Mouse (Mus musculus) myocyte (in vitro differentiated cells): ENCODE measurements around the gene Ssrp1. TPM values are rescaled to one million over a fixed set of nuclear protein-coding genes. Genes with fewer than 3 reads are reported as not detected.
A peak's percentile ranks its signal among the peaks of the same experiment; 100 is the strongest.

ENCODE experiments used
- H3K27me3 ChIP-seq: one replicate; pipeline ENCODE4 v1.6.1; 2011; ENCODE audit not compliant: control insufficient read depth, insufficient read depth, insufficient read length
- H3K36me3 ChIP-seq: one replicate; pipeline ENCODE4 v1.6.1; 2011; ENCODE audit not compliant: control insufficient read depth, insufficient read depth
- H3K4me2 ChIP-seq: one replicate; pipeline ENCODE4 v1.6.1; 2011; ENCODE audit warnings: low read depth, control low read depth
- H3K4me3 ChIP-seq: one replicate; pipeline ENCODE4 v1.5.1; 2011; ENCODE audit warnings: mild to moderate bottlenecking, control low read depth, moderate library complexity
- H3K79me2 ChIP-seq: one replicate; pipeline ENCODE4 v1.6.1; 2011; ENCODE audit not compliant: control insufficient read depth, insufficient read depth
- H3ac ChIP-seq: one replicate; pipeline ENCODE4 v1.6.1; 2011; ENCODE audit not compliant: control insufficient read depth, insufficient read length
- CEBPB ChIP-seq: IDR thresholded peaks from 2 replicates; pipeline ENCODE4 v1.6.1; 2011; ENCODE audit warnings: mild to moderate bottlenecking, moderate library complexity; ENCODE audit not compliant: poor library complexity, insufficient read depth, severe bottlenecking
- E2F4 ChIP-seq: IDR thresholded peaks from one replicate; pipeline ENCODE4 v1.6.1; 2011; ENCODE audit warnings: mild to moderate bottlenecking, control low read depth, moderate library complexity; ENCODE audit not compliant: insufficient read depth
- MAX ChIP-seq: IDR thresholded peaks from one replicate; pipeline ENCODE4 v1.6.1; 2011; ENCODE audit warnings: low read depth, mild to moderate bottlenecking, control low read depth
- MYOD1 ChIP-seq, 3 experiments: IDR thresholded peaks; one replicate each; pipeline ENCODE4 v1.6.1; 2011; ENCODE audit warnings: control low read depth in 2 of 3, low read depth in 2 of 3, mild to moderate bottlenecking in 2 of 3, moderate library complexity in 1 of 3; ENCODE audit not compliant: insufficient read length in 2 of 3, control insufficient read depth in 1 of 3
- MYOG ChIP-seq, 3 experiments: IDR thresholded peaks; one replicate each; pipeline ENCODE4 v1.6.1; 2011; ENCODE audit warnings: control low read depth in 2 of 3, low read depth in 2 of 3, mild to moderate bottlenecking in 2 of 3; ENCODE audit not compliant: insufficient read length in 2 of 3, control insufficient read depth in 1 of 3, insufficient read depth in 1 of 3
- POLR2A ChIP-seq: IDR thresholded peaks from one replicate; pipeline ENCODE4 v1.6.1; 2011; ENCODE audit warnings: low read depth, mild to moderate bottlenecking, control low read depth, moderate library complexity; ENCODE audit not compliant: insufficient read length
- POLR2AphosphoS2 ChIP-seq: IDR thresholded peaks from one replicate; pipeline ENCODE4 v1.6.1; 2011; ENCODE audit warnings: low read depth, control low read depth; ENCODE audit not compliant: insufficient read length
- REST ChIP-seq: IDR thresholded peaks from one replicate; pipeline ENCODE4 v1.6.1; 2011; ENCODE audit warnings: mild to moderate bottlenecking, control low read depth, moderate library complexity; ENCODE audit not compliant: insufficient read depth, insufficient read length
- SRF ChIP-seq: IDR thresholded peaks from one replicate; pipeline ENCODE4 v1.6.1; 2011; ENCODE audit warnings: low read depth; ENCODE audit not compliant: control insufficient read depth, insufficient read length
- TCF12 ChIP-seq: IDR thresholded peaks from one replicate; pipeline ENCODE4 v1.6.1; 2011; ENCODE audit warnings: mild to moderate bottlenecking, control low read depth; ENCODE audit not compliant: poor library complexity, insufficient read depth, severe bottlenecking
- TCF3 ChIP-seq: IDR thresholded peaks from one replicate; pipeline ENCODE4 v1.6.1; 2011; ENCODE audit warnings: low read depth, control low read depth; ENCODE audit not compliant: insufficient read length
- USF1 ChIP-seq: IDR thresholded peaks from one replicate; pipeline ENCODE4 v1.6.1; 2011; ENCODE audit warnings: low read depth, mild to moderate bottlenecking, control low read depth, moderate library complexity
- polyA plus RNA-seq: library from polyadenylated mRNA; unstranded; fragments of >200 nt; fragmentation: generic; extraction: Trizol; gene quantifications from one replicate; pipeline ENCODE4 v1.2.1, GENCODE M21; 2012; ENCODE audit warnings: missing spikeins

Gene Ssrp1
- polyA plus RNA-seq = 123 TPM

DNA sequence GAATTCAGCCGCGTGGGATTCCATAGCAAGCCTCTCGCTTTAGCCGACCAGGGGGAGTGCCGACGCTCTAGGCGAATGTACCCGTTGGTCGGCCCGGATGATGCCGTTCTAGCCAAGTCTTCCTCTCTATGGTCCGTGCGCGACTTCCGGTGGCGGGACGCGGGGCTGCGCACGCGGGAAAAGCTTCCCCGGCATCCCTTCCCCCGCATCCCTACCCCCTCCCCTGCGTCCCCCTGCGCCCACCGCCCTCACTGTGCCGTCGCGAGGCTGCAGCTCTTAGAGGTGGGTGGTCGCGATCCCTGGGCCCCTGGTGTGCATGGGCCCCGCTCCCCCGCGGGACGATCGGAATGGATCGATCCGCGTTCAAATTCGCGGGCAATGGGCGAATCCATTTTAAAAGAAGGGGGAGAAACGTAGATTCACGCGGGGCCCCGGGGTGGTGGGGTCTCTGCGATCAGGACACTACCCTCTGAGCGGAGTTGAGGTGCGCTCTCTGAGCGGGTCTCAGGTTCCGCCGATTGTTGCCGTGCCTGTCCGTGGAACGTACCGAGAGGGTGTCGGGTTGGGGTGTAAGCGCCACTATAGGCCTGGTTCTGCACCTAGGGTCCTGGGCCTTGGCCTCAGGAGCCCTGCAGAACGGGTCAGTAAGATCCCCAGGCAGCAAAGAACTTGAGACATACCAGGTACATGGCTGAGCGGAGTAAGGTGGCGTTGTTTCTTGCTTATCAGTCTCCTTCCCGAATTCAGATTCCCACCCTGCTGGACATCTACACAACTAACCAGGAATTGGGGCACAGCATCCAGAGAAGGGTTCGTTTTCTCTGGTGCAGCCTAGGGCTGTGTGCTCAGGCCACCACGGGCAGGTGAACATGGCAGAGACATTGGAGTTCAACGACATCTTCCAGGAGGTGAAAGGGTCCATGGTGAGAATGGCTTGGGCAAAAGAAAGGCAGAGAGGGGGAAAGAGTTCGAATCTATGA lies at the start of gene Ssrp1, which contains the start of gene P2rx3:
Ssrp1 (plus strand) TSS at position 188 of the 980 bp plus-strand sequence.
P2rx3 (minus strand) TSS at position 416 of the 980 bp plus-strand sequence.
- peak within 1 kb of the TSS; percentile 74 for H3K4me3 ChIP-seq
- H3K36me3 ChIP-seq = peaks cover 28% of the 10 kb centered on the region
- peak within 1 kb of the TSS; percentile 93 for H3ac ChIP-seq
- H3K4me2 ChIP-seq = peak within 1 kb of the TSS; percentile 92
- peaks cover 25% of the 10 kb centered on the region for H3K79me2 ChIP-seq
- no peak for TF ChIP-seq REST
- no peak for TF ChIP-seq CEBPB
- TF ChIP-seq POLR2A = peak; percentile 66
- peak in 1 of 3 experiments; percentile 32 for TF ChIP-seq MYOG (IDR thresholded peaks at IDR 0.05; ENCODE audit: control insufficient read depth in 1 of 3, insufficient read depth in 1 of 3, insufficient read length in 2 of 3, low read depth in 2 of 3)
- peak; percentile 61 for TF ChIP-seq POLR2AphosphoS2
- TF ChIP-seq E2F4 = peak; percentile 81
- H3K27me3 ChIP-seq = no peaks in the 10 kb centered on the region

DNA sequence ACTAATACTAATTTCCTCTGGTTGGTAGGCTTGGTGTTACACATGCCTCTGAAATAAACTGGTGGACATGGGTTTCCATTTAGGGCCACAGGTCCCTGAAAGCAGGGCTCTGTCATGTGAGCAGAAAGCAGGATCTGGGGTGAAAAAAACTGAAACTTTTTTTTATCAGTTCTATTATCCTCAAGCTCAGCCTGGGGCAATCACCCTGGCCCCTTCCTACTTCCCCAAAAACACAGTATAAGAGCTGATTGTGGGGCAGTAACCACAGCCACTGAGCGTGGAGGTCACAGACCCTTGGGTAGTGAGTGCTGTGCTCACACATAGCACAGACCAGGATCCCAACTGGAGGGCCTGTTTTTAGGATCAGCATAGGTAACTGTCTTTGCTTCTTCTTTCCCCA lies 49.1 kb upstream of the Ssrp1 start, which contains the start of gene Prg3:
Prg3 (plus strand) TSS at position 286 of the 400 bp plus-strand sequence.
- H3K4me3 ChIP-seq = no peak within 1 kb of the TSS
- no peak for TF ChIP-seq CEBPB
- no peak for TF ChIP-seq USF1
- TF ChIP-seq TCF12 = no peak
- no peak for TF ChIP-seq TCF3
- TF ChIP-seq MAX = no peak
- no peak for TF ChIP-seq MYOG (IDR thresholded peaks at IDR 0.05; ENCODE audit: control insufficient read depth in 1 of 3, insufficient read depth in 1 of 3, insufficient read length in 2 of 3, low read depth in 2 of 3)
- TF ChIP-seq MYOD1 (IDR thresholded peaks at IDR 0.05; ENCODE audit: control insufficient read depth in 1 of 3, insufficient read length in 2 of 3, low read depth in 2 of 3) = no peak
- no peak for TF ChIP-seq E2F4
- TF ChIP-seq POLR2AphosphoS2 = no peak
- TF ChIP-seq SRF = no peak
- no peaks in the 10 kb centered on the region for H3K36me3 ChIP-seq
- peaks cover 27% of the 10 kb centered on the region for H3K27me3 ChIP-seq
- H3ac ChIP-seq = no peak within 1 kb of the TSS
- no peaks in the 10 kb centered on the region for H3K79me2 ChIP-seq
- no peak within 1 kb of the TSS for H3K4me2 ChIP-seq

GRCm38 (mm10) chr2:84996376-84996775 lies 40.7 kb upstream of the Ssrp1 start:
- TF ChIP-seq POLR2A = no peak
- H3K79me2 ChIP-seq = no peaks in the 10 kb centered on the region

GRCm38 (mm10) chr2:84999486-85000181 lies 37.4 kb upstream of the Ssrp1 start:
- Histone ChIP-seq H3K36me3 (no peaks in the 10 kb centered on the region), H3K4me3 (no peak overlapping the region), H3K79me2 (no peaks in the 10 kb centered on the region), H3ac (no peak overlapping the region), H3K4me2 (no peak overlapping the region), H3K27me3 (no peaks in the 10 kb centered on the region)
- TF ChIP-seq MAX = no peak
- TF ChIP-seq CEBPB = no peak
- TF ChIP-seq TCF3 = no peak
- TF ChIP-seq TCF12 = no peak
- TF ChIP-seq SRF = no peak
- no peak for TF ChIP-seq POLR2AphosphoS2
- no peak for TF ChIP-seq E2F4
- TF ChIP-seq USF1 = no peak
- TF ChIP-seq POLR2A = no peak
- no peak for TF ChIP-seq MYOG (IDR thresholded peaks at IDR 0.05; ENCODE audit: control insufficient read depth in 1 of 3, insufficient read depth in 1 of 3, insufficient read length in 2 of 3, low read depth in 2 of 3)
- TF ChIP-seq REST = no peak
- TF ChIP-seq MYOD1 (IDR thresholded peaks at IDR 0.05; ENCODE audit: control insufficient read depth in 1 of 3, insufficient read length in 2 of 3, low read depth in 2 of 3) = no peak

More at GRCm38 (mm10) chr2:84996376-84996775, 40.7 kb upstream of the Ssrp1 start:
- Histone ChIP-seq H3K4me3 (no peak overlapping the region), H3ac (no peak overlapping the region), H3K4me2 (no peak overlapping the region), H3K36me3 (no peaks in the 10 kb centered on the region), H3K27me3 (no peaks in the 10 kb centered on the region)

DNA sequence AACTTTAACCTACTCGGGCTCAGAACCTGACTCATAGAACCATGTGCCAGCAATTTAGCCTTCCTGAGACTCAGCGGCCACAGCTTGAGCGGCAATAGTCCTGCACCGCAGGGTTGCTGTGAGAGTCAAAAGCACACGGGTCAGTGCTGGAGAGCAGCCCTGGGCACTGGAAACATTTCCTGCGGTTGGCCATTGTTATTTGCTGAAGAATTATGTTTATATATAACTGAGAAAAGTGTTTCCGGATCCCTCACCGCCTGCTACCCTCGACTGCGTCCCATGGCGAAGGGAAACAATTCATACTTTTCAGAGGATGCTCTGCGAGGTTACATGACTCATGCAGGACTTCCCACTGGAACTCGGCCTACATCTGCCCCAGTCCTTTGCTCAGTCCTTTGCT lies 35.5 kb upstream of the Ssrp1 start:
- H3K36me3 ChIP-seq = no peaks in the 10 kb centered on the region
- H3K79me2 ChIP-seq = no peaks in the 10 kb centered on the region
- TF ChIP-seq MAX (no peak), POLR2AphosphoS2 (no peak), REST (no peak), MYOD1 (IDR thresholded peaks at IDR 0.05; ENCODE audit: control insufficient read depth in 1 of 3, insufficient read length in 2 of 3, low read depth in 2 of 3) (no peak), POLR2A (no peak), USF1 (no peak), E2F4 (no peak), TCF3 (no peak), MYOG (IDR thresholded peaks at IDR 0.05; ENCODE audit: control insufficient read depth in 1 of 3, insufficient read depth in 1 of 3, insufficient read length in 2 of 3, low read depth in 2 of 3) (no peak), SRF (no peak)
- H3K27me3 ChIP-seq = no peaks in the 10 kb centered on the region
- no peak overlapping the region for H3ac ChIP-seq
- H3K4me3 ChIP-seq = no peak overlapping the region
- H3K4me2 ChIP-seq = peak overlapping the region; percentile 53
